Mouse (Mus musculus) limb, embryonic 12.5 days (tissue): ENCODE measurements at regions not wholly inside any gene's neighbourhood (a gene's known extent, or its start where the extent isn't known, plus 50 kb on each side); places are given as distances from the start of the nearest gene placed in this dataset.
A peak's percentile ranks its signal among the peaks of the same experiment; 100 is the strongest.

Experiments used
- ATAC-seq: fragments of 200-750 bp; cut with Nextera tagmentation; 2 replicates; pipeline ENCODE4 v1.8.0; 2017; ENCODE audit warnings: low read depth, moderate TSS enrichment; ENCODE audit not compliant: insufficient number of reproducible peaks, insufficient read depth, low FRiP score, low TSS enrichment
- H3K27ac ChIP-seq: fragments of 300-500 bp; sonication (generic); 2 replicates; pipeline ENCODE4 v1.5.1; 2016; ENCODE audit warnings: mild to moderate bottlenecking, moderate library complexity
- H3K27me3 ChIP-seq: fragments of 300-500 bp; sonication (generic); 2 replicates; pipeline ENCODE4 v1.6.1; 2016; ENCODE audit warnings: mild to moderate bottlenecking, moderate library complexity
- H3K36me3 ChIP-seq: fragments of 300-500 bp; sonication (generic); 2 replicates; pipeline ENCODE4 v1.6.1; 2016; ENCODE audit warnings: mild to moderate bottlenecking, moderate library complexity
- H3K4me1 ChIP-seq: fragments of 300-500 bp; sonication (generic); replicated peaks from 2 replicates; pipeline ENCODE4 v1.6.1; 2016
- H3K4me2 ChIP-seq: fragments of 300-500 bp; sonication (generic); 2 replicates; pipeline ENCODE4 v1.6.1; 2016; ENCODE audit warnings: mild to moderate bottlenecking, moderate library complexity
- H3K4me3 ChIP-seq: fragments of 300-500 bp; sonication (generic); replicated peaks from 2 replicates; pipeline ENCODE4 v1.5.1; 2016; ENCODE audit warnings: mild to moderate bottlenecking
- H3K9ac ChIP-seq: fragments of 300-500 bp; sonication (generic); replicated peaks from 2 replicates; pipeline ENCODE4 v1.6.1; 2016; ENCODE audit warnings: mild to moderate bottlenecking, moderate library complexity
- H3K9me3 ChIP-seq: fragments of 300-500 bp; sonication (generic); 2 replicates; pipeline ENCODE4 v1.6.1; 2016; ENCODE audit warnings: mild to moderate bottlenecking, moderate library complexity
- WGBS: fragments of 180-500 bp; shearing (Covaris S2); methylation state at CpG from one replicate; pipeline ENCODE4 v1.1.7; 2016; 5-methylcytosine and 5-hydroxymethylcytosine counted together

DNA sequence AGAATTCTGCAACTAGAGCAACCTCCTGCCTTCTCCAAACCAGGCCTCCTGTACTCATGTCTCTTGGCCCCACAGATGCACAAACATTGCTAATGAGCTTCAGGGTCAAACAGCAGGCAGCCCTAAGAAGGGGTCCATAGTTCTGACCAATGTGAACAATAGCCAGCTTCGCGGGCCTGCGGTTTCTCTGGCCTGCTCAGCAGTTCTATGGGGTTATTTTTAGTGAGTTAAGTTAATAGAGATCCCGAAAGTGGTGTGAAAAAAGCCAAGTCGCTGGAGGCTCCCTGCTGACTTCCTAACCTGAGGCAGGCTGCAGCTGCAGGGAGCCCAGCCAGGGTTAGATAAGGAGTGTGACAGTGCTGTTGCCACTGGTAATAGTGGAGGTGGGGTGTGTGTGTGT is 106.6 kb downstream of the Pdcd6ip start:
- no peak overlapping the region for H3K4me3 ChIP-seq
- 31% methylated on average over 5 of the region's 5 CpGs for WGBS
- 0 out of 2 replicates have a peak, but pooled peaks have one; percentile 58 for ATAC-seq
- H3K9ac ChIP-seq: no peak overlapping the region
- no peaks in the 10 kb centered on the region for H3K9me3 ChIP-seq
- H3K27me3 ChIP-seq: no peaks in the 10 kb centered on the region
- H3K4me2 ChIP-seq: no peak overlapping the region
- no peaks in the 10 kb centered on the region for H3K36me3 ChIP-seq
- H3K27ac ChIP-seq: no peak overlapping the region
- no peaks in the 10 kb centered on the region for H3K4me1 ChIP-seq

DNA sequence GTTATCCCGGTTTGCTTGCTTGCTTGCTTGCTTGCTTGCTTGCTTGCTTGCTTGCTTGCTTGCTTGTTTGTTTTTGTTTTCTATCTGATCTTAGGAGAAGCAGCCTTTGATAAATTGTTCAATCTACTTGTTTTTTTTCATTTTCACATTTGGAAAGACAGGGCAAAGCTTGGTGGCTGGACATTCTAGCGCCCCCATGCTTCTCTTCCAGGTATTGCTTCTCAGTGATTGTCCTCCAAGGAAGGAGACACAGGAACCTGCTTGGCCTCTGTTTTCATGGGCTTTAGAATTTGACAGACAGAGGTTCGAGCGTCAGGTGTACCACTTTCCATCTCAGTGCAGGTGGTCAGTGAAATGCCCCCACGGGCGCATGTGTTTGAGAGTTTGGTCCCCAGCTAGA is 120.8 kb downstream of the Pdcd6ip start:
- H3K4me3 ChIP-seq: no peak overlapping the region
- 60% methylated on average over 6 of the region's 6 CpGs for WGBS
- H3K9ac ChIP-seq: no peak overlapping the region
- no peaks in the 10 kb centered on the region for H3K27me3 ChIP-seq
- no peaks in the 10 kb centered on the region for H3K36me3 ChIP-seq
- no peak overlapping the region for H3K4me2 ChIP-seq
- H3K27ac ChIP-seq: no peak overlapping the region
- H3K4me1 ChIP-seq: no peaks in the 10 kb centered on the region
- no peaks in the 10 kb centered on the region for H3K9me3 ChIP-seq
- no peak for ATAC-seq

GRCm38 (mm10) chr9:113586477-113586876 is 121.6 kb downstream of the Pdcd6ip start:
- Histone ChIP-seq H3K4me1 (no peaks in the 10 kb centered on the region), H3K27me3 (no peaks in the 10 kb centered on the region), H3K27ac (no peak overlapping the region), H3K9me3 (no peaks in the 10 kb centered on the region), H3K4me2 (no peak overlapping the region), H3K36me3 (no peaks in the 10 kb centered on the region), H3K4me3 (no peak overlapping the region), H3K9ac (no peak overlapping the region)
- 90% methylated on average over 4 of the region's 4 CpGs for WGBS
- ATAC-seq: no peak

- no peak overlapping the region for H3K4me2 ChIP-seq
- H3K9me3 ChIP-seq: no peaks in the 10 kb centered on the region
- H3K4me3 ChIP-seq: no peak overlapping the region
- no peak overlapping the region for H3K27ac ChIP-seq
- no peak overlapping the region for H3K9ac ChIP-seq
- no peak for ATAC-seq
- H3K36me3 ChIP-seq: no peaks in the 10 kb centered on the region
- H3K27me3 ChIP-seq: no peaks in the 10 kb centered on the region
- WGBS: 55% methylated on average over 9 of the region's 9 CpGs
- peaks cover 4% of the 10 kb centered on the region; the same call in 1 of the 2 replicates for H3K4me1 ChIP-seq
Observed at GRCm38 (mm10) chr9:113578221-113578620, 129.8 kb downstream of the Pdcd6ip start.

- H3K36me3 ChIP-seq: no peaks in the 10 kb centered on the region
- no peak overlapping the region for H3K9ac ChIP-seq
- 53% methylated on average over 1 of the region's 1 CpGs for WGBS
- no peak for ATAC-seq
- H3K27me3 ChIP-seq: no peaks in the 10 kb centered on the region
- H3K9me3 ChIP-seq: no peaks in the 10 kb centered on the region
- H3K4me1 ChIP-seq: peaks cover 5% of the 10 kb centered on the region; the same call in 1 of the 2 replicates
- no peak overlapping the region for H3K4me2 ChIP-seq
- H3K4me3 ChIP-seq: no peak overlapping the region
- no peak overlapping the region for H3K27ac ChIP-seq
Observed at GRCm38 (mm10) chr9:113568849-113569248, 139.2 kb downstream of the Pdcd6ip start.

DNA sequence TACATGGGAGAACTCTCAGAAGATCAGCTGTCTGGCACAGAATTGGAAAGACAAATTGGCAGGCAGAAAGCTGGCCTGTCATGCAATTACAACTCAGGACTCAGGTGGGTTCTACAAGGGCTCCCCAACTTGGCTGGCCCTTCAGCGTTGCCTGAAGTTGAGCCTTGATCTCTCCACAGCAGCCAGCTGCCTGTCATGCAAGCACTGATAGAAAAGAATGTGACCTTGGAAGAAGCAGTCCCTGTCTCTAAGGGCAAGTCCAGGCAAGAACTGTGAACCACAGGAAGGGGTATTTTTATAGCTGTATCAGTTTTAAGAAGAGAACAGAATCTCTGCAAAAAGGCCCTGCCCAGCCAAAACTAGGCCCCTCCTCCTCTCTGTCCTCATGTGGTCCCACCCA is 140.4 kb downstream of the Pdcd6ip start:
- Histone ChIP-seq H3K27ac (no peak overlapping the region), H3K4me2 (no peak overlapping the region), H3K4me1 (peaks cover 5% of the 10 kb centered on the region; the same call in 1 of the 2 replicates), H3K27me3 (no peaks in the 10 kb centered on the region), H3K9me3 (no peaks in the 10 kb centered on the region), H3K36me3 (no peaks in the 10 kb centered on the region), H3K9ac (no peak overlapping the region), H3K4me3 (no peak overlapping the region)
- no peak for ATAC-seq
- WGBS: 71% methylated on average over 1 of the region's 1 CpGs

GRCm38 (mm10) chr9:113566620-113567019 is 141.4 kb downstream of the Pdcd6ip start:
- no peak for ATAC-seq
- Histone ChIP-seq H3K27me3 (no peaks in the 10 kb centered on the region), H3K27ac (no peak overlapping the region), H3K4me2 (no peak overlapping the region), H3K4me1 (peaks cover 5% of the 10 kb centered on the region; the same call in 1 of the 2 replicates), H3K4me3 (no peak overlapping the region), H3K9ac (no peak overlapping the region), H3K9me3 (no peaks in the 10 kb centered on the region), H3K36me3 (no peaks in the 10 kb centered on the region)
- WGBS: 20% methylated on average over 3 of the region's 3 CpGs

DNA sequence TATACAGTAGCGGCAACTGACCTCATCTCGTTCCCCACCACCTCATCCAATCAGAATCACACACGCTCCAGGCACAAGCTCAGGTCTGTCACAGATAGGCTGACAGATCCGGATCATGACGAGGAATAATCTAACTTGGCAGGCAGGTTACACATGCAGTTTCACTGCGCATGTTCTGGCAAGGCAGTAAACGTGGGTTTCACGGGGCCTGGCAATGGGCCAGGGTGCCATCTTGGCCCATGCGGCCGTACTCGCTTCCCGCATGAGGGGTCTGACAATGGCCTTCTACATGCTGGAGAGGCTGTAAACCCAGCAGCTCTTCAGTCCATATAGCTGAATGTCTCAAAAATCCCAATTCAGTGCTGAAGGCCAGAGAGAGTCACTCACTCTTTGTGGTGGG is 154.1 kb downstream of the Pdcd6ip start:
- Histone ChIP-seq H3K27me3 (no peaks in the 10 kb centered on the region), H3K4me1 (no peaks in the 10 kb centered on the region), H3K9me3 (no peaks in the 10 kb centered on the region; the same call in 1 of the 2 replicates), H3K36me3 (no peaks in the 10 kb centered on the region), H3K4me2 (no peak overlapping the region), H3K4me3 (no peak overlapping the region), H3K9ac (no peak overlapping the region), H3K27ac (no peak overlapping the region)
- no peak for ATAC-seq
- WGBS: 92% methylated on average over 12 of the region's 12 CpGs

GRCm38 (mm10) chr9:113547458-113547857 is 160.6 kb downstream of the Pdcd6ip start:
- no peak overlapping the region for H3K9ac ChIP-seq
- no peaks in the 10 kb centered on the region for H3K36me3 ChIP-seq
- no peaks in the 10 kb centered on the region for H3K9me3 ChIP-seq
- H3K27ac ChIP-seq: no peak overlapping the region
- no peak overlapping the region for H3K4me2 ChIP-seq
- no peaks in the 10 kb centered on the region for H3K27me3 ChIP-seq
- no peak overlapping the region for H3K4me3 ChIP-seq
- 89% methylated on average over 3 of the region's 3 CpGs for WGBS
- no peaks in the 10 kb centered on the region for H3K4me1 ChIP-seq
- no peak for ATAC-seq

- Histone ChIP-seq H3K27ac (no peak overlapping the region), H3K9ac (no peak overlapping the region), H3K4me3 (no peak overlapping the region), H3K4me1 (no peaks in the 10 kb centered on the region), H3K36me3 (no peaks in the 10 kb centered on the region), H3K4me2 (no peak overlapping the region), H3K9me3 (peaks cover 11% of the 10 kb centered on the region; the same call in 1 of the 2 replicates), H3K27me3 (no peaks in the 10 kb centered on the region)
- 76% methylated on average over 2 of the region's 2 CpGs for WGBS
- ATAC-seq: no peak
Observed at GRCm38 (mm10) chr9:113528586-113528985, 179.5 kb downstream of the Pdcd6ip start.

DNA sequence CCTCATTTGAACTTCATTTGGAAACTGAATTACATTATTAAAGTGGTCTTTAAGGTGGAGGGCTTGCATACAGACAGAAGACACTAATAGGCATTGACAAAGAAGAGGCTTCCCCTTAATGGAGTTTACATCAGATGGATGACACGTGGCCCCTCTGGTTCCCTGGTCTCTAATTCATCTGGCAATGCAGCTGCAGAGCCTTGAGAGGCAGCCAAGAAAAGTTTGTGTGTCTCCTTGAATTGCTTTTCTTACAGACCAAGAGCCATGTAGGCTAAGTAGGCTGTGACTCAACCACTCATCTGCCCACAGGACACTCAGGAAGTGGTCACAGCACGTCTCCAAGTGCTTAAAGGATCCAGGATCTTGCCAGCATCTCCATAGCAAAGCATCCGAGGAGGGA is 183.8 kb downstream of the Pdcd6ip start:
- no peak overlapping the region for H3K27ac ChIP-seq
- 78% methylated on average over 3 of the region's 3 CpGs for WGBS
- H3K9me3 ChIP-seq: peaks cover 11% of the 10 kb centered on the region; the same call in 1 of the 2 replicates
- no peak overlapping the region for H3K9ac ChIP-seq
- no peak for ATAC-seq
- no peaks in the 10 kb centered on the region for H3K36me3 ChIP-seq
- H3K4me1 ChIP-seq: peaks cover 16% of the 10 kb centered on the region
- no peak overlapping the region for H3K4me2 ChIP-seq
- H3K4me3 ChIP-seq: no peak overlapping the region
- no peaks in the 10 kb centered on the region for H3K27me3 ChIP-seq

GRCm38 (mm10) chr9:113523173-113523572 is 184.9 kb downstream of the Pdcd6ip start:
- WGBS: 90% methylated on average over 2 of the region's 2 CpGs
- Histone ChIP-seq H3K27ac (no peak overlapping the region), H3K36me3 (no peaks in the 10 kb centered on the region), H3K9me3 (peaks cover 11% of the 10 kb centered on the region; the same call in 1 of the 2 replicates), H3K4me2 (no peak overlapping the region), H3K9ac (no peak overlapping the region), H3K4me3 (no peak overlapping the region), H3K27me3 (no peaks in the 10 kb centered on the region), H3K4me1 (peaks cover 17% of the 10 kb centered on the region)
- ATAC-seq: no peak
